Mouse (Mus musculus) neural tube, embryonic 13.5 days (tissue): Measurements from ENCODE around the gene Rrp7a. TPM values are rescaled to one million over a fixed set of nuclear protein-coding genes. Genes with fewer than 3 reads are reported as not detected.

ENCODE experiments used
- ATAC-seq: fragments of 200-750 bp; cut with Nextera tagmentation; 2 replicates; pipeline ENCODE4 v1.8.0; 2017; ENCODE audit warnings: low read depth, mild to moderate bottlenecking, moderate TSS enrichment, moderate library complexity
- H3K27ac ChIP-seq: fragments of 300-500 bp; sonication (generic); replicated peaks from 2 replicates; pipeline ENCODE4 v1.5.1; 2015; ENCODE audit warnings: moderate library complexity, mild to moderate bottlenecking, inconsistent platforms
- H3K27me3 ChIP-seq: fragments of 300-500 bp; sonication (generic); 2 replicates; pipeline ENCODE4 v1.6.1; 2015; ENCODE audit warnings: mild to moderate bottlenecking, inconsistent platforms
- H3K36me3 ChIP-seq: fragments of 300-500 bp; sonication (generic); 2 replicates; pipeline ENCODE4 v1.6.1; 2015; ENCODE audit warnings: mild to moderate bottlenecking, inconsistent platforms
- H3K4me1 ChIP-seq: fragments of 300-500 bp; sonication (generic); replicated peaks from 2 replicates; pipeline ENCODE4 v1.6.1; 2015; ENCODE audit warnings: inconsistent platforms
- H3K4me2 ChIP-seq: fragments of 300-500 bp; sonication (generic); 2 replicates; pipeline ENCODE4 v1.6.1; 2015; ENCODE audit warnings: inconsistent platforms, mild to moderate bottlenecking, moderate library complexity
- H3K4me3 ChIP-seq: fragments of 300-500 bp; sonication (generic); 2 replicates; pipeline ENCODE4 v1.5.1; 2015; ENCODE audit warnings: mild to moderate bottlenecking, inconsistent platforms
- H3K9ac ChIP-seq: fragments of 300-500 bp; sonication (generic); 2 replicates; pipeline ENCODE4 v1.6.1; 2015; ENCODE audit warnings: moderate library complexity, mild to moderate bottlenecking, inconsistent platforms
- H3K9me3 ChIP-seq: fragments of 300-500 bp; sonication (generic); 2 replicates; pipeline ENCODE4 v1.6.1; 2016; ENCODE audit warnings: inconsistent platforms
- WGBS: fragments of 180-500 bp; shearing (Covaris S2); methylation state at CpG from one replicate; pipeline ENCODE4 v1.1.7; 2015; 5-methylcytosine and 5-hydroxymethylcytosine counted together
- polyA plus RNA-seq: library from polyadenylated mRNA; unstranded; fragments of >200 nt; fragmentation: Nextera tagmentation; extraction: Ambion mirVana; gene quantifications from 2 replicates; pipeline ENCODE4 v1.2.1, GENCODE M21; 2015

Gene Rrp7a
- polyA plus RNA-seq, 1 experiment from 2014 or later, result 68.3 TPM

DNA sequence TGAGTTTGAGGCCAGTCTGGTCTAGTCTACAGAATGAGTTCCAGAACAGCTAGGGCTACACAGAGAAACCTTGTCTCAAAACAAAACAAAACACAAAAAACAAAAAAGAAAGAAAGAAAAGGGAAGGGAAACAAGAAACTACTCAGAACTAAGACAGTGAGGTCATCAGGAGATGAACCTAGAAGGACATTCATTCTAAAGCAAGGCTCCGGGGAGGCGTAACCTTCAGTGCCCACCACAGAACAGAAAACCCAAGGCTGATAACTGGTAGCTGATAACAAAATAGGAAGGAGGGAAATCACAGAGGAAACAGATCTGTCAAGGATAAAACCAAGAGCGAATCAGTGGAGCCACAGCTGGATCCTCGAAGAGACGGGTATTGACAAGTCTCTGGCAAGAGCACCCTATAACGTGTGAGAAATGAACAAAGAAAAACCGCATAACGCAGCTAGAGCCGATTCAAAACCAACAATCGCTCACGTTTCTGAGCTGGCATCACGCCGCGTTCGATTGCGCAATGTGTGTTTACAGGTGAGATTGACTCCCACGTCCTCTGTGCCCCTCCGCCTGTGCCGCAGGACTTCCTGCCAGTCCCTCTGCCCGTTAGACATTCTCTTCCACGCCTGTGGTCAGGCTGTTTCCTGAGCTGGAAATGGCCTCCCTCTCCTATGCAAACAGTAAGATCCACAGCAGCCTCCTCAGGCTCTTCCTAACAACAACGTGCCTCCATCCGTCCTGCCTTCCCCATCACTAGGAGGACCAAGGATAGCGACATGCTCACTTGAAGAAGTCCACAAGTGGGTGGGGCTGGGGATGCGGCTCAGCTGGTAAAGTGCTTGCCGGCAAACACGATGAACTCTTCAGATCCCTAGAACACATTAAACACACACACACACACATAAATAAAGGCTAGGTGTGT is 46.7 kb downstream of the Rrp7a start:
- no peak for ATAC-seq
- Histone ChIP-seq H3K36me3 (no peaks in the 10 kb centered on the region), H3K4me1 (0 out of 2 replicates have a peak, but pooled peaks cover 3% of the 10 kb centered on the region), H3K4me3 (no peak overlapping the region), H3K4me2 (no peak overlapping the region), H3K27me3 (0 out of 2 replicates have a peak, but pooled peaks cover 3% of the 10 kb centered on the region), H3K9me3 (no peaks in the 10 kb centered on the region), H3K27ac (no peak overlapping the region), H3K9ac (no peak overlapping the region)
- WGBS, result 71% methylated on average over 27 of the region's 27 CpGs

DNA sequence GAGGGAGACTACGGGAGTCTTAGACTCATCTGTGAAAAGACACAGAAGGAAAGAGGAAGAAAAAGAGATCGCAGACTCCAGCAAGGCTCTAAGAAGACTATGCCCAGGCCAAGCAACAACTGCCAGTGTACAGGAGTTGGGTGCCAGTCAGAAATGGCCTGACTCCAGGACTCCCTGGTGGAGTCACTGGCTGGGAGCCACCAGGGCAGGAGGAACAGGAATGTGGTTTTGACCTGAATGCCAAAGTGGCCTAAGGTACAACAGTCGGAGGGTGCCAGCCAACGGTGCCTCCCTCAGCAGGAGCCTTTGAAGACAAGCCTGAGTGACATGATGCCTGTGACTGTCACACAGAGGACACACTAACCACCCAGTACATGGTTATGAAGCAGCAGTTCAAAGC is 48.4 kb downstream of the Rrp7a start:
- H3K27ac ChIP-seq, result no peak overlapping the region
- no peak overlapping the region for H3K4me3 ChIP-seq
- H3K4me2 ChIP-seq, result no peak overlapping the region
- H3K9me3 ChIP-seq, result no peaks in the 10 kb centered on the region
- no peak overlapping the region for H3K9ac ChIP-seq
- ATAC-seq, result no peak
- WGBS, result 89% methylated on average over 4 of the region's 4 CpGs
- H3K36me3 ChIP-seq, result no peaks in the 10 kb centered on the region
- H3K27me3 ChIP-seq, result 0 out of 2 replicates have a peak, but pooled peaks cover 3% of the 10 kb centered on the region
- H3K4me1 ChIP-seq, result 0 out of 2 replicates have a peak, but pooled peaks cover 3% of the 10 kb centered on the region

DNA sequence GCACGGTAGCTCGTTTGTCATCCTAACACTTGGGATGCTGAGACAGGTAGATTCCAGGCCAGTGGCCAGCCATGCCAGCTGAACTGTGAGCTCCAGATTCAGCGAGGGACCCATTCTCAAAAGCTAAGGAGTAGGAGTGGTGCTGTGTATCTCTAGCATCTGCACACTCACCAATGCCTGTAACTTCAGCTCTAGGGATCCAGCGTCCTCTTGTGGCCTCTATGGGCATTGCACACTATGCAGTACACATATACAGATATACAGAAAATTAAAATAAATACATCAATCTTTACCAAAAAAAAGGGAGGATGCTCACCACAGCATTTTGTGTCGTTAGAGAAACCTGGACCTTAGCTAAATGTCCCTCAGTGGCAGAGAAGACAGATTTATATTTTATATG is 50.8 kb downstream of the Rrp7a start:
- no peaks in the 10 kb centered on the region for H3K4me1 ChIP-seq
- no peak overlapping the region for H3K4me2 ChIP-seq
- ATAC-seq, result no peak
- H3K9me3 ChIP-seq, result no peaks in the 10 kb centered on the region
- no peak overlapping the region for H3K4me3 ChIP-seq
- H3K36me3 ChIP-seq, result no peaks in the 10 kb centered on the region
- 0 out of 2 replicates have a peak, but pooled peaks cover 3% of the 10 kb centered on the region for H3K27me3 ChIP-seq
- no peak overlapping the region for H3K9ac ChIP-seq
- no peak overlapping the region for H3K27ac ChIP-seq
- 90% methylated on average over 5 of the region's 5 CpGs for WGBS

DNA sequence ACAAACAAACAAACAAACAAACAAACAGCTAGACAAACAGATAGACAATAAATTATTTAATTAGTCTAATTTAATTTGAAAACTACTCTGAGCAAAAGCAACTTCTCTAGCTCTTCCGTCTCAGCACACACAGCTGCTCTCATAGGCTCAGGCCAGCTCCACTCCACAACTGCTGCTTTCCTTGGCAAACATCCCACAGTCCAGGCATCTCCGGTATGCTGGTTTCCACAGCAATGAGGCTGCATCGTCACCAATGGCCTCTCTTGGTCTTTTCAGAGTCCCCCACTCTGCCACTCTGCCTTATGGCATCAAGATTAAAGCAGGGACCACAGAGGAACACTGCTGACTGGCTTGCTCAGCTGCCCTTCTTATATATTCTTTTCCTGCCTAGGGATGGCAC is 51.7 kb downstream of the Rrp7a start:
- 39% methylated on average over 3 of the region's 3 CpGs for WGBS
- Histone ChIP-seq H3K27ac (no peak overlapping the region), H3K4me2 (no peak overlapping the region), H3K36me3 (no peaks in the 10 kb centered on the region), H3K9me3 (no peaks in the 10 kb centered on the region), H3K27me3 (0 out of 2 replicates have a peak, but pooled peaks cover 3% of the 10 kb centered on the region), H3K4me3 (no peak overlapping the region), H3K4me1 (no peaks in the 10 kb centered on the region), H3K9ac (no peak overlapping the region)
- ATAC-seq, result peak; percentile 67; the same call in 1 of the 2 replicates

DNA sequence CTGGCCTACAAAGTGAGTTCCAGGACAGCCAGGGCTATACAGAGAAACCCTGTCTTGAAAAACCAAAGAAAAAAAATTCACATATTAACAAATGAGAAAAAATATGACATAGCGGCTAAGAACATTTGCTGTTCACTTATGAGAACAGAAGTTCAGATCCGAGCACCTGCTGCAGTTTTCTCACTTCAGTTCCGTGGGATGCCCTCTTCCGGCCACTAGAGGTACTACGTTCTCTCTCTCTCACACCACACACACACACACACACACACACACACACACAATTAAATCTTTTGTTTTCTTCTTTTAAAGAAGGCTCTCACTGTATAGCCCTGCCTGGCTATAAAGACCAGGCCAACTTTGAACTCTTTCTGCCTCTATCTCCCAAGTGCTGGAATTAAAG is 54.3 kb downstream of the Rrp7a start:
- H3K4me3 ChIP-seq, result no peak overlapping the region
- 97% methylated on average over 5 of the region's 5 CpGs for WGBS

DNA sequence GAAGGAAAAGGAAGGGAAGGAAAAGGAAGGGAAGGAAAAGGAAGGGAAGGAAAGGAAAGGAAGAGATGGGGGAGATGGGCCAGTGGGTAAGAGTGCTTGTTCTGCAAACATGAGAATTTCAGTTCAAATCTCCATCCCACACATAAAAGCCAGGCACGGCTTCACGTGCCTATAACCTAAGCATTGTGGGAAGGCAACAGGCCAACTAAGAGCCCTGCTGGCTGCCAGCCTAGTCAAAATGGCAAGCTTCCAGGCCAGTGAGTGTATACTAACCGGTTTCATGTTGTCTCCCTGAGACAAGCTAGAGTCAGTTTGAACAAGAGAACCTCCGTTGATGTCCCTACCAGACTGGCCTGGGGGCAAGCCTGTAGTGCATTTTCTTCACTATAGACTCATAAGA is 57.1 kb downstream of the Rrp7a start:
- WGBS, result 59% methylated on average over 4 of the region's 4 CpGs
- Histone ChIP-seq H3K4me3 (no peak overlapping the region), H3K4me1 (peaks cover 6% of the 10 kb centered on the region)

More for the DNA sequence above, 54.3 kb downstream of the Rrp7a start:
- Histone ChIP-seq H3K4me1 (no peaks in the 10 kb centered on the region), H3K4me2 (no peak overlapping the region), H3K27me3 (no peaks in the 10 kb centered on the region), H3K9me3 (no peaks in the 10 kb centered on the region), H3K36me3 (no peaks in the 10 kb centered on the region), H3K9ac (no peak overlapping the region), H3K27ac (no peak overlapping the region)
- no peak for ATAC-seq

More for the DNA sequence above, 57.1 kb downstream of the Rrp7a start:
- H3K4me2 ChIP-seq, result no peak overlapping the region
- H3K9ac ChIP-seq, result no peak overlapping the region
- no peaks in the 10 kb centered on the region for H3K9me3 ChIP-seq
- no peaks in the 10 kb centered on the region for H3K36me3 ChIP-seq
- no peaks in the 10 kb centered on the region for H3K27me3 ChIP-seq
- no peak overlapping the region for H3K27ac ChIP-seq
- ATAC-seq, result no peak

Other genes with a start within 250 kb of the Rrp7a start
- 11.8 and 12.7 TPM in 2 replicates for gene Tcf20, start 134.9 kb downstream of the Rrp7a start, polyA plus RNA-seq
- gene Nfam1, start 89.5 kb downstream of the Rrp7a start, polyA plus RNA-seq, result 2.4 and 2.6 TPM in 2 replicates
- 20.8 and 31.3 TPM in 2 replicates for gene Serhl, start 33.3 kb downstream of the Rrp7a start, polyA plus RNA-seq
- 137 and 140 TPM in 2 replicates for gene Poldip3, start 26.6 kb upstream of the Rrp7a start, polyA plus RNA-seq
- gene Cyb5r3, start 49.8 kb upstream of the Rrp7a start, polyA plus RNA-seq, result 130 and 140 TPM in 2 replicates
- gene A4galt, start 129.0 kb upstream of the Rrp7a start, polyA plus RNA-seq, result 2.5 and 3.5 TPM in 2 replicates
- gene Arfgap3, start 227.4 kb upstream of the Rrp7a start, polyA plus RNA-seq, result 39.6 and 43.5 TPM in 2 replicates